Mouse (Mus musculus): ENCODE measurements around the gene Adprhl1. TPM values are rescaled to one million over a fixed set of nuclear protein-coding genes. Genes with fewer than 3 reads are reported as not detected.

Gene Adprhl1
- 0.91 and 2.2 TPM in 2 replicates for polyA plus RNA-seq (2012; rRNA removed)

DNA sequence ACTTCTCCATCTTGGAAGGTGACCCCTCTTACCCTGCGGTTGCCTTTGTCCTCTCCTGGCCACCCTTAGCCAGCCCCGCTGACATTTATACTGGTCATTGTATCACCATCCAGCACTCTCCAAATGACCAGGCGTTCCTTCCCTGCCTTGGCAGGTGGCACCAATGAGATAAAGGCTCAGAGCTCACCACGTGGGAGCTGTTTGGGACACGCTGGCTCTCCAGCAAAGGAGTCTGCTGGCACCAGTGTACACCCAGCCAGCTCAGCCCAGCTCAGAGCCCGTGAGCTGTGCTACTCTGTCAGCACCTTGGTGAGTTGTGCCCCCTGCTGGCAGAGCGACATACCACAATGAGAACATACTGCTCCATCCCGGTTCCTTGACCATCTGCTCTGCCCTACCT, at the start of gene Adprhl1:
Adprhl1 (minus strand) TSS at position 144 of the 400 bp plus-strand sequence.
- peak; percentile 62 for DNase-seq
- WGBS = 25% methylated on average over 8 of the region's 8 CpGs
- TF ChIP-seq POLR2A (IDR thresholded peaks at IDR 0.05; ENCODE audit: borderline replicate concordance, extremely low read depth, low read depth, low read length) (no peak), CTCF (IDR thresholded peaks at IDR 0.05; ENCODE audit: insufficient read depth, low read length) (peak; percentile 84)
- no peaks in the 10 kb centered on the region for H3K4me1 ChIP-seq (ENCODE audit: control insufficient read depth, insufficient read depth, low read length)
- H3K4me3 ChIP-seq (replicated peaks; ENCODE audit: extremely low read depth, low read depth, low read length) = no peak within 1 kb of the TSS

DNA sequence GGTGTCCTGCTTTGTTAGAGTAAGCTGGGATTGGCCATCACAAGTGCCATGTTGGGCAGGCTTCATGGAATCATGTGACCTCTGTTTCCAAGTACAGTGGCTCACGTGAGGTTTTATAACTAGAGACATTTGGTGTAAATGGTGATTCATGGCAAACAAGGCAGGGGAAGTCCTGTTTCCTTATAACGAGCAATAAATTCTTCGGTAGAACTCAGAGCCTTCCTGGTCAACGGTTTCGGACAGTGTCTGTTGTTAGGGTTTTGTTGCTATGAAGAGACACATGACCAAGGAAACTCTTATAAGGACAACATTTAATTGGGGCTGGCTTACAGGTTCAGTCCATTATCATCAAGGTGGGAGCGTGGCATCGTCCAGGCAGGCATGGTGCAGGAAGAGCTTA, 47.1 kb upstream of the Adprhl1 start:
- H3K4me3 ChIP-seq (replicated peaks; ENCODE audit: extremely low read depth, low read depth, low read length) = no peak overlapping the region
- no peak for TF ChIP-seq CTCF (IDR thresholded peaks at IDR 0.05; ENCODE audit: insufficient read depth, low read length)
- no peak for TF ChIP-seq POLR2A (IDR thresholded peaks at IDR 0.05; ENCODE audit: borderline replicate concordance, extremely low read depth, low read depth, low read length)
- WGBS = 92% methylated on average over 7 of the region's 7 CpGs
- no peak for DNase-seq
- no peaks in the 10 kb centered on the region for H3K4me1 ChIP-seq (ENCODE audit: control insufficient read depth, insufficient read depth, low read length)

DNA sequence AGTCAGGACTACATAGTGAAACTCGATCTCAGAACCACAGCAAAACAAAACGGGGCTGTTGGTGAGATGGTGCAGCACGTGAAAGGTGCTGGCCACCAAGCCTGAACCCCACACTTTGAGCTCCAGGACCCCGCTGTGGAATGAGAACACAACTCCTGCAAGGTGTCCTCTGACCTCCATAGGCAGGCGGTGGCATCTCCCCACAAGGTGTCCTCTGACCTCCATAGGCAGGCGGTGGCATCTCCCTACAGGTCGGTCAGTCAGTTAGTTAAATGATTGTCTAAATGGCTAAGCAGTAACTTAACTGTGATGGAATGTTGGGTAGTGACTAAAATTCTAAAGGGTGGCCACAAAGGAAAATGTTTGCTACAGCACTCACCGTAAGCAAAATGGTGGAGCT, 45.6 kb upstream of the Adprhl1 start:
- Histone ChIP-seq H3K4me1 (ENCODE audit: control insufficient read depth, insufficient read depth, low read length) (no peaks in the 10 kb centered on the region), H3K4me3 (replicated peaks; ENCODE audit: extremely low read depth, low read depth, low read length) (no peak overlapping the region)
- DNase-seq = no peak
- TF ChIP-seq CTCF (IDR thresholded peaks at IDR 0.05; ENCODE audit: insufficient read depth, low read length) = no peak
- no peak for TF ChIP-seq POLR2A (IDR thresholded peaks at IDR 0.05; ENCODE audit: borderline replicate concordance, extremely low read depth, low read depth, low read length)
- WGBS = 96% methylated on average over 8 of the region's 8 CpGs

DNA sequence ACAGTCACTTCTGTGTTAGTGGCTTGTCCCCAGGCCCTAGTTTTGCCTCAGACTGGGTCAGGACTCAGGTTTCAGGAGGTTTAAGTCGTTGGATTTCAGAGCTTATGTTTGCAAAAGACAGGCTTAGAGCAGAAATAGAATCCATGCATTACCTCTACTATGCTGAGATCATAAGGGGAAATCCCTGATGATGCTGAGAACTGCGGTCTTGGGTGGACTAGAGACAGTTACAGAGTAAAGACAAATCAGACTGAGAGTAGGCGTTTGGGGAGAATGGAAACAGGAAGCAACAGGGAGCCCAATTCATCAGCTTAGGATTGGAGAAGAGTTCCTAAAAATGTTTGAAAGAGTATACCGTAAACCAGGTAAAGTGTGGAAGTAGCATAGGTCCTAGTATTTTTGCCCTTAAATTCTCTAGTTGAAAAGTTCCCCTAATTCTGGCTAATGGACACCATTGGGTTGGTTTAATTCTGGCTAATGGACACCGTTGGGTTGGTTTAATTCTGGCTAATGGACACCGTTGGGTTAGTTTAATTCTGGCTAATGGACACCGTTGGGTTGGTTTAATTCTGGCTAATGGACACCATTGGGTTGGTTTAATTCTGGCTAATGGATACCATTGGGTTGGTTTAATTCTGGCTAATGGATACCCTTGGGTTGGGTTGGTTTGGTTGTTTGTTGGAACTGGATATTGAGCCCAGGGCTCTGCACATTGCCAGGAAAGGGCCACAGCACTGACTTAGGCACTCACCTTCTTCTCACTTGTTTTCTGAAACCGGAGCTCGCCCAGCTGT, 39.9 kb upstream of the Adprhl1 start:
- Histone ChIP-seq H3K4me1 (ENCODE audit: control insufficient read depth, insufficient read depth, low read length) (peaks cover 2% of the 10 kb centered on the region; the same call in 1 of the 2 replicates), H3K4me3 (replicated peaks; ENCODE audit: extremely low read depth, low read depth, low read length) (no peak overlapping the region)
- DNase-seq = no peak
- TF ChIP-seq CTCF (IDR thresholded peaks at IDR 0.05; ENCODE audit: insufficient read depth, low read length) (no peak), POLR2A (IDR thresholded peaks at IDR 0.05; ENCODE audit: borderline replicate concordance, extremely low read depth, low read depth, low read length) (no peak)
- WGBS = 93% methylated on average over 9 of the region's 9 CpGs

DNA sequence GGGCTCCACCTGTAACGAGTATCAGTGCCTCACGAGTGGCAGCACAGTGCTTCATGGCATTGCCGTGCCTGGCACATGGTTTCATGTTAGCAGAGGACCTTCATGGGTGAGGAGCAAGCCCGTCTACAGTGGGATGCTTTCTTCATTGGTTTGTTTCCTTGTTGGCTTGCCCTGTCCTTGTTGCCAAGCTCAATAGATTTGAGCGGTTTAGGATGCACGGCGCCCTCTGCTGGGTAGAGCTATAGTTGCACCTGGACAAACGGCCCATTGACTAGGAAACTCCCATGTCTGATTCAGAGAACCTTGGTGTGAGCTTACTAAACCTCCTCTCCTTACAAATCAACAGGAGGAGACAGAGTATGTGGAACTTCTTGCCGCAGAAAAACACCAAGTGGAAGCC, 38.4 kb upstream of the Adprhl1 start:
- TF ChIP-seq POLR2A (IDR thresholded peaks at IDR 0.05; ENCODE audit: borderline replicate concordance, extremely low read depth, low read depth, low read length) (no peak), CTCF (IDR thresholded peaks at IDR 0.05; ENCODE audit: insufficient read depth, low read length) (peak; percentile 95)
- H3K4me3 ChIP-seq (replicated peaks; ENCODE audit: extremely low read depth, low read depth, low read length) = no peak overlapping the region
- H3K4me1 ChIP-seq (ENCODE audit: control insufficient read depth, insufficient read depth, low read length) = peaks cover 2% of the 10 kb centered on the region; the same call in 1 of the 2 replicates
- WGBS = 30% methylated on average over 9 of the region's 9 CpGs
- peak; percentile 75 for DNase-seq

DNA sequence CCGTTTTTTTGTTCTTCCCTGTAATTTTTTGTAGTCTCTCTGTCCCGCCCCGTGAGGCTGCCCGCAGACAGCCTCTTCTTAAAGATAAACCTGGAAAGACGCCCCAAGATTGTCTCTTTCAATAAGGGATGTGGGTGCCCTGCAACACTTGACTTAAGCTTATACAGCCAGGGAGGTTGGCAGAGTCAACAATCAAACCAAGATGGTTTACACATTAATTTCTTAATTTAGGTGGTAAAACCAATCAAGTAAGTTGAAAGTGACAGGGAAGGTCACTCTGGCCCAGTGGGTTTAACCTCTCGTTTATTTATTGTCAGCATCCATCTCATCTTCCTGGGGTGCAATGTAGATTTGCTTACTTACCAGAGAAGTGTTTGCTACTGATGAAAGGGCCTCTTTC, 34.7 kb upstream of the Adprhl1 start:
- H3K4me1 ChIP-seq (ENCODE audit: control insufficient read depth, insufficient read depth, low read length) = peaks cover 6% of the 10 kb centered on the region
- H3K4me3 ChIP-seq (replicated peaks; ENCODE audit: extremely low read depth, low read depth, low read length) = peak overlapping the region; percentile 89
- WGBS = under 1% methylated on average over 6 of the region's 6 CpGs
- TF ChIP-seq CTCF (IDR thresholded peaks at IDR 0.05; ENCODE audit: insufficient read depth, low read length) (no peak), POLR2A (IDR thresholded peaks at IDR 0.05; ENCODE audit: borderline replicate concordance, extremely low read depth, low read depth, low read length) (no peak)
- DNase-seq = no peak

DNA sequence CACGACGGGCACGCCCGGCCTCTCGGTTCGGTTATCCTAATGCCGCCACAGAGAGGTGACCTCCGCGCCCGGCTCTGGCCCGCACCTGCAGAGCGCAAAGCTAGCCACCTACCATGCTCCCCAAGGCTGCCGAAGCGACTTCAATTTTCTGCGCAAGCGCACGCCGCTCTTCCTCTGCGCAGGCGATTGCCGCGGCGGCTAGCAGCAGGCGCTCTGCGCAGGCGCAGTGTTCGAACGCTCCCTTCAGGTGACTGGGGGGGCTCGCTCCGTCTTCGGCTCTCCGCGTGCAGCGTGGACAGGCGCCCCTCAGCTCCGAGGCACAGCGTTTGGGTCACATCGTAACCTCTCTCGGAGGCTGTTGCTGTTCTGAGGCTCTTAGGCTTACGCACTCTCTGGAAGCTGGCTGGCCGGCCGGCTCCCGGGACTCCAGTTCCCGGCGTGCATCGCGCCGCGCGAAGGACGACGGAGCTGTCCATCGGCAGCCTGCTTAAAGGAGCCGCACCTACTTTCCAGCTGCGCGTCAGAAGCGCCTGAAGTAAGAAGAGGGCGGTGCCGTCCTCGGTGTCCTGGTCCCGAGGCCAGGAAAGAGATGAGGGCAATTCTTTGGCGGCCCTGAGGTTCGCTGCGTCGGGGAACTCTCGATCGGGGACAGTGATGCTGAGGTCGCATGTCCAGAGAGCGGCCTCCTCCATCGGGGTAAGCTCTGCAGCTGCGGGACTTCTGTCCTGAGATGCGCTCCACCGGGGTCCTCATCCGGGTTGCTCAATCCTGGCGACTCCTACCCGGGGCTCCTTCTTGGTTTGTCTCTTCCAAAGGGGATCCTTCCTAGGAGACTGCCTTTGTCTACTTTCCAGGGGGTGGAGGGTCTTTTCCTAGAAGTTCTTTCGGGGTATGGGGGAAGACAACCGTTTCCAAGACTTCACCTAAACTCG, 34.0 kb upstream of the Adprhl1 start, which contains the start of the genes Dcun1d2 and Tmco3:
Dcun1d2 (minus strand) TSS at position 440 of the 932 bp plus-strand sequence.
Tmco3 (plus strand) TSS at position 499 of the 932 bp plus-strand sequence.
- TF ChIP-seq POLR2A (IDR thresholded peaks at IDR 0.05; ENCODE audit: borderline replicate concordance, extremely low read depth, low read depth, low read length) (peak; percentile 42; the same call in 1 of the 2 replicates), CTCF (IDR thresholded peaks at IDR 0.05; ENCODE audit: insufficient read depth, low read length) (no peak)
- WGBS = under 1% methylated on average over 79 of the region's 79 CpGs
- peak; percentile 97 for DNase-seq
- Histone ChIP-seq H3K4me3 (replicated peaks; ENCODE audit: extremely low read depth, low read depth, low read length) (peak within 1 kb of the TSS; percentile 89), H3K4me1 (ENCODE audit: control insufficient read depth, insufficient read depth, low read length) (peaks cover 6% of the 10 kb centered on the region)

DNA sequence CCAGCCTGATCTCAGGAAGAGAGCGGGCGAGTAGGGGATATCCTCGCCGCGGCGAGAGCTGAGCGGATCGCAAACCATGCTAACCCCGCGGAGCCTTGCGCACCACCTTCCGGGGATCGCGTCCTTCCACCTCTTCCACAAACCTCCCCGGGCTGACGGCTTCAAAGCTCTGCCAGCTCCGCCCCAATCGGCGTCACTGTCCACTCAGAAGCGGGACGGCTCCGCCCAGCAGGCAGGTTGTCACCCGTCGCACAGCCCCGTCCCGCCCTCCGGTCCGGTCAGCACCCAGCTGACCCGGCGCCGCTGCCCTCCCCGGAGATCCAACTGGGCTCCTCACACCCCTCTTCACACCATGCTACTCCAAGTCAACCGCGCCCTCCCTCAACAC, 33.3 kb upstream of the Adprhl1 start:
- Histone ChIP-seq H3K4me1 (ENCODE audit: control insufficient read depth, insufficient read depth, low read length) (peaks cover 6% of the 10 kb centered on the region), H3K4me3 (replicated peaks; ENCODE audit: extremely low read depth, low read depth, low read length) (peak overlapping the region; percentile 89)
- peak; percentile 68; the same call in 1 of the 2 replicates for TF ChIP-seq POLR2A (IDR thresholded peaks at IDR 0.05; ENCODE audit: borderline replicate concordance, extremely low read depth, low read depth, low read length)
- no peak for TF ChIP-seq CTCF (IDR thresholded peaks at IDR 0.05; ENCODE audit: insufficient read depth, low read length)
- under 1% methylated on average over 34 of the region's 34 CpGs for WGBS
- DNase-seq = peak; percentile 93

DNA sequence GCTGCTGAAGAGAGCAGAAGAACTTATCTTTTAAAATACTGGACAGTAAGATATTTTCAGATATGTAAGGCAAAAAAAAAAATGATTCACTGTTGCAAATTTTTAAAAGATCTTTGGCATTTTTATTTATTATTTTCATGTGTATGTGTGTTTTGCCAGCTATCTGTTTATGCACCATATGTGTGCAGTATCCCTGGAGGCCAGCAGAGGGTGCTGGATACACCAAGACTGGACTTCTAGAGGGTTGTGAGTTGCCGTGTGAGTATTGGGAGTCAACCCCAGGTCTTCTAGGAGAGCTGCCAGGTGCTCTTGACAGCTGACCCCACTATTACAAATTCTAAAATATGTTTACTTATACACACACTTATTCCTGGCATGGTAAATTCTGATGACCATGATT, 29.2 kb upstream of the Adprhl1 start:
- Histone ChIP-seq H3K4me1 (ENCODE audit: control insufficient read depth, insufficient read depth, low read length) (peaks cover 4% of the 10 kb centered on the region), H3K4me3 (replicated peaks; ENCODE audit: extremely low read depth, low read depth, low read length) (no peak overlapping the region)
- 62% methylated on average over 1 of the region's 1 CpGs for WGBS
- TF ChIP-seq CTCF (IDR thresholded peaks at IDR 0.05; ENCODE audit: insufficient read depth, low read length) = peak; percentile 7; the same call in 1 of the 2 replicates
- no peak for TF ChIP-seq POLR2A (IDR thresholded peaks at IDR 0.05; ENCODE audit: borderline replicate concordance, extremely low read depth, low read depth, low read length)
- DNase-seq = no peak

Data from lung, adult 2 months (tissue).